Mouse (Mus musculus): ENCODE measurements around the gene Cyp2j7. TPM values are rescaled to one million over a fixed set of nuclear protein-coding genes. Genes with fewer than 3 reads are reported as not detected.

Cyp2j7 gene
- polyA plus RNA-seq, 1 experiment from 2014 or later: not detected

Other genes starting within 250 kb of the Cyp2j7 start
- gene Cyp2j13, start 159.1 kb downstream of the Cyp2j7 start, polyA plus RNA-seq (2016; fragmentation: Nextera tagmentation; extraction: Ambion mirVana): 0.10 and 0.16 TPM in 2 replicates
- not detected in 2 replicates for gene Cyp2j12, start 95.5 kb downstream of the Cyp2j7 start, polyA plus RNA-seq (2016; fragmentation: Nextera tagmentation; extraction: Ambion mirVana)
- gene Cyp2j11, start 112.0 kb upstream of the Cyp2j7 start, polyA plus RNA-seq (2016; fragmentation: Nextera tagmentation; extraction: Ambion mirVana): not detected in 2 replicates